Comparison of ENCODE assay signal across 9 mouse cellular contexts in genomic region chr7:142661046-142661445, GRCm38 (mm10). TPM values are rescaled to one million over a fixed set of nuclear protein-coding genes. Genes with fewer than 3 reads are reported as not detected.
A peak's percentile ranks its signal among the peaks of the same experiment; 100 is the strongest.
DNase-seq lines count a peak whose midpoint lies in the region; ATAC-seq and TF ChIP-seq lines count a peak whose summit lies in the region.
"Had no signal": no experiment of that assay in that cellular context is flagged by ENCODE, and none has a peak within 500 bp of the region (broad histone marks: within the 10 kb centered on the region; RNA-seq: fewer than 3 reads in every experiment).

No protein-coding gene starts in this region.

- ATAC-seq in hindbrain, postnatal 0 days = no peak
- ATAC-seq in midbrain, embryonic 15.5 days (replicated peaks) = no peak

- H3K9ac ChIP-seq in hindbrain, postnatal 0 days (replicated peaks; ENCODE audit: low read length) = no peak overlapping the region; the same call in 1 of the 2 replicates
- no peak overlapping the region for H3K9ac ChIP-seq in midbrain, embryonic 15.5 days

- peak overlapping the region; percentile 99 for H3K27ac ChIP-seq in heart, embryonic 10.5 days
- peak overlapping the region; percentile 89 for H3K27ac ChIP-seq in embryonic facial prominence, embryonic 10.5 days (replicated peaks)
- H3K27ac ChIP-seq in hindbrain, postnatal 0 days = no peak overlapping the region
- no peak overlapping the region for H3K27ac ChIP-seq in midbrain, embryonic 15.5 days

- intact Hi-C loops in heart, postnatal 36 days (cut with DNase I) = no loop called here

- WGBS in heart, embryonic 10.5 days = 1% methylated on average over 25 of the region's 25 CpGs
- under 1% methylated on average over 25 of the region's 25 CpGs for WGBS in embryonic facial prominence, embryonic 10.5 days
- 4% methylated on average over 25 of the region's 25 CpGs for WGBS in hindbrain, postnatal 0 days
- 1% methylated on average over 25 of the region's 25 CpGs for WGBS in midbrain, embryonic 15.5 days

- TF ChIP-seq CTCF in hindbrain, postnatal 0 days (IDR thresholded peaks at IDR 0.05; ENCODE audit: low read depth) = no peak

- H3K27me3 ChIP-seq in heart, embryonic 10.5 days (ENCODE audit: insufficient read depth, poor library complexity, severe bottlenecking) = peaks cover 100% of the 10 kb centered on the region
- H3K27me3 ChIP-seq in embryonic facial prominence, embryonic 10.5 days (replicated peaks; ENCODE audit: low read depth, poor library complexity, severe bottlenecking) = peaks cover 100% of the 10 kb centered on the region
- peaks cover 81% of the 10 kb centered on the region for H3K27me3 ChIP-seq in hindbrain, postnatal 0 days (ENCODE audit: insufficient read depth, low read length)
- H3K27me3 ChIP-seq in midbrain, embryonic 15.5 days (replicated peaks) = peaks cover 98% of the 10 kb centered on the region

- peak overlapping the region; percentile 47; the same call in 1 of the 2 replicates for H3K4me2 ChIP-seq in hindbrain, postnatal 0 days (ENCODE audit: low read depth, low read length)
- H3K4me2 ChIP-seq in midbrain, embryonic 15.5 days = peak overlapping the region; percentile 35; the same call in 1 of the 2 replicates

- peaks cover 46% of the 10 kb centered on the region for H3K4me1 ChIP-seq in heart, embryonic 10.5 days
- H3K4me1 ChIP-seq in embryonic facial prominence, embryonic 10.5 days = peaks cover 68% of the 10 kb centered on the region
- 0 out of 2 replicates have a peak, but pooled peaks cover 5% of the 10 kb centered on the region for H3K4me1 ChIP-seq in hindbrain, postnatal 0 days (ENCODE audit: insufficient read depth, low read length)
- peaks cover 35% of the 10 kb centered on the region for H3K4me1 ChIP-seq in midbrain, embryonic 15.5 days

- H3K4me3 ChIP-seq in heart, embryonic 10.5 days = peak overlapping the region; percentile 83
- peak overlapping the region; percentile 64 for H3K4me3 ChIP-seq in embryonic facial prominence, embryonic 10.5 days
- peak overlapping the region; percentile 25 for H3K4me3 ChIP-seq in hindbrain, postnatal 0 days (ENCODE audit: low read length)
- H3K4me3 ChIP-seq in midbrain, embryonic 15.5 days = peak overlapping the region; percentile 19; the same call in 1 of the 2 replicates

- DNase-seq in heart, embryonic 10.5 days (ENCODE audit: low spot score) = no peak
- DNase-seq in heart, postnatal 36 days = no peak
- DNase-seq in embryonic facial prominence, embryonic 10.5 days (ENCODE audit: low spot score) = no peak
- no peak for DNase-seq in hindbrain, postnatal 0 days (ENCODE audit: low spot score)
- no peak for DNase-seq in right cerebral cortex, postnatal 14 days
- no peak for DNase-seq in spleen, postnatal 36 days (ENCODE audit: low spot score in 2 of 2)
- no peak for DNase-seq in urinary bladder, postnatal 25 days (ENCODE audit: low spot score)

- no peaks in the 10 kb centered on the region for H3K9me3 ChIP-seq in heart, embryonic 10.5 days
- no peaks in the 10 kb centered on the region for H3K9me3 ChIP-seq in embryonic facial prominence, embryonic 10.5 days
- no peaks in the 10 kb centered on the region for H3K9me3 ChIP-seq in hindbrain, postnatal 0 days (ENCODE audit: low read length)
- H3K9me3 ChIP-seq in midbrain, embryonic 15.5 days = no peaks in the 10 kb centered on the region

- peaks cover 19% of the 10 kb centered on the region for H3K36me3 ChIP-seq in heart, embryonic 10.5 days
- H3K36me3 ChIP-seq in embryonic facial prominence, embryonic 10.5 days (replicated peaks) = peaks cover 10% of the 10 kb centered on the region
- H3K36me3 ChIP-seq in hindbrain, postnatal 0 days (ENCODE audit: insufficient read depth, low read length) = no peaks in the 10 kb centered on the region
- H3K36me3 ChIP-seq in midbrain, embryonic 15.5 days (replicated peaks) = no peaks in the 10 kb centered on the region

RNA-seq across cellular contexts. Expression of gene Igf2, which starts 5.6 kb away (rescaled TPM):
- polyA plus RNA-seq in heart, embryonic 10.5 days (2016; fragmentation: Nextera tagmentation; extraction: Ambion mirVana) = 962 and 991 TPM in 2 replicates
- total RNA-seq in heart, postnatal 36 days (2021) = 10 to 100 TPM; 78.1 to 89.2 TPM
- 360 and 378 TPM in 2 replicates for polyA plus RNA-seq in embryonic facial prominence, embryonic 10.5 days (2016; fragmentation: Nextera tagmentation; extraction: Ambion mirVana)
- 262 and 308 TPM in 2 replicates for total RNA-seq in hindbrain, postnatal 0 days (2014; rRNA removed)
- polyA plus RNA-seq in hindbrain, postnatal 0 days (2015; fragmentation: Nextera tagmentation; extraction: Ambion mirVana) = 200 and 279 TPM in 2 replicates
- polyA plus RNA-seq in midbrain, embryonic 15.5 days (2015; fragmentation: Nextera tagmentation; extraction: Ambion mirVana) = 128 and 159 TPM in 2 replicates

RNA-seq across cellular contexts. Expression of gene Gm49394, which starts 8.7 kb away (rescaled TPM):
- 0.17 and 0.34 TPM in 2 replicates for polyA plus RNA-seq in heart, embryonic 10.5 days (2016; fragmentation: Nextera tagmentation; extraction: Ambion mirVana)
- under 1 TPM in 1 of 2 experiments, not detected in 1; 0.08 TPM for total RNA-seq in heart, postnatal 36 days (2021)
- not detected in 2 replicates for polyA plus RNA-seq in embryonic facial prominence, embryonic 10.5 days (2016; fragmentation: Nextera tagmentation; extraction: Ambion mirVana)
- 0.32 and 0.68 TPM in 2 replicates for total RNA-seq in hindbrain, postnatal 0 days (2014; rRNA removed)
- not detected in 2 replicates for polyA plus RNA-seq in hindbrain, postnatal 0 days (2015; fragmentation: Nextera tagmentation; extraction: Ambion mirVana)
- not detected in 2 replicates for polyA plus RNA-seq in midbrain, embryonic 15.5 days (2015; fragmentation: Nextera tagmentation; extraction: Ambion mirVana)
- total RNA-seq: left cerebral cortex, postnatal 36 days had no signal

Comparison
In these comparisons a context has a peak if more than half of its experiments do, and no peak if none do; other contexts are left out.
1. H3K27ac ChIP-seq: peak in heart, embryonic 10.5 days (single experiment) and embryonic facial prominence, embryonic 10.5 days (single experiment); none in hindbrain, postnatal 0 days (single experiment) and midbrain, embryonic 15.5 days (single experiment).
2. H3K4me3 ChIP-seq: peak in every context shown above with its lines; median percentile 83 in heart, embryonic 10.5 days; 64 in embryonic facial prominence, embryonic 10.5 days; 25 in hindbrain, postnatal 0 days; 19 in midbrain, embryonic 15.5 days.